Mouse (Mus musculus) forebrain, embryonic 11.5 days (tissue): Measurements from ENCODE around the gene Sbno2. TPM values are rescaled to one million over a fixed set of nuclear protein-coding genes. Genes with fewer than 3 reads are reported as not detected.

Source experiments
- ATAC-seq: fragments of 200-750 bp; cut with Nextera tagmentation; replicated peaks from 2 replicates; pipeline ENCODE4 v1.8.0; 2017; ENCODE audit warnings: moderate TSS enrichment; ENCODE audit not compliant: low FRiP score
- DNase-seq: peaks from one replicate; pipeline ENCODE4 v3.0.0-alpha.2; 2017; ENCODE audit warnings: low spot score
- H3K27ac ChIP-seq: fragments of 300-500 bp; sonication (generic); 2 replicates; pipeline ENCODE4 v1.5.1; 2014; ENCODE audit warnings: low read depth, low read length
- H3K27me3 ChIP-seq: fragments of 300-500 bp; sonication (generic); 2 replicates; pipeline ENCODE4 v1.6.1; 2014; ENCODE audit warnings: mild to moderate bottlenecking, low read length, mixed read lengths; ENCODE audit not compliant: control insufficient read depth, insufficient read depth
- H3K36me3 ChIP-seq: fragments of 300-500 bp; sonication (generic); 2 replicates; pipeline ENCODE4 v1.6.1; 2014; ENCODE audit warnings: mild to moderate bottlenecking, low read length, moderate library complexity, mixed read lengths; ENCODE audit not compliant: control insufficient read depth, insufficient read depth
- H3K4me1 ChIP-seq: fragments of 300-500 bp; sonication (generic); replicated peaks from 2 replicates; pipeline ENCODE4 v1.6.1; 2014; ENCODE audit warnings: low read length, mixed read lengths; ENCODE audit not compliant: control insufficient read depth, insufficient read depth
- H3K4me2 ChIP-seq: fragments of 300-500 bp; sonication (generic); 2 replicates; pipeline ENCODE4 v1.6.1; 2014; ENCODE audit warnings: low read depth, mild to moderate bottlenecking, low read length, moderate library complexity, mixed read lengths; ENCODE audit not compliant: severe bottlenecking
- H3K4me3 ChIP-seq: fragments of 300-500 bp; sonication (generic); 2 replicates; pipeline ENCODE4 v1.5.1; 2014; ENCODE audit warnings: low read depth, low read length
- H3K9ac ChIP-seq: fragments of 300-500 bp; sonication (generic); 2 replicates; pipeline ENCODE4 v1.6.1; 2014; ENCODE audit warnings: low read length
- H3K9me3 ChIP-seq: fragments of 300-500 bp; sonication (generic); 2 replicates; pipeline ENCODE4 v1.6.1; 2016; ENCODE audit warnings: low read length, mixed read lengths; ENCODE audit not compliant: control insufficient read depth
- WGBS: fragments of 180-500 bp; shearing (Covaris S2); extraction: QIAGEN DNeasy Blood & Tissue Kit; methylation state at CpG from one replicate; pipeline ENCODE4 v1.1.7; 2014; 5-methylcytosine and 5-hydroxymethylcytosine counted together
- polyA plus RNA-seq: library from polyadenylated mRNA; unstranded; fragments of >200 nt; fragmentation: Nextera tagmentation; extraction: Ambion mirVana; gene quantifications from 2 replicates; pipeline ENCODE4 v1.2.1, GENCODE M21; 2014

The Sbno2 gene
- polyA plus RNA-seq, 1 experiment from 2014 or later, result 13.6 TPM

DNA sequence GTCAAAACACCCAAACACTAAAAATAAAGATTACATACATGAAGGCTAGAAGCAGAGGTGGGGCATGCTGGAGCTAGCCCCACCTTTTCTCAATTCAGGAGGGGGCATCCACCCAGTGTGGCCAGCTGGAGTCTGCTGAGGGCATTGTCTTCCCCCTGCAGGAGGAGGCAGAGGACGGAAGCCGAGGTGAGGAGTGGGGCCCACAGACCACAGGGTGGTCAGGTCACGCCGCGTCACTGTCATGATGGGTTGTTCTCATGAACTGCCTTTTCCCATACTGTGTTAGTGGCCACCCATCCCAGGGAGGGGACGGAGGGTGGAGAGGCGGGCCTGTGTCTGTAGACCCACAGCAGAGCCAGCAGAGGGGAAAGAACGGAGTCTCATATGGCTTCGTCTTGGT, 75.2 kb downstream of the Sbno2 start:
- WGBS, result 93% methylated on average over 7 of the region's 9 CpGs
- no peaks in the 10 kb centered on the region for H3K27me3 ChIP-seq
- DNase-seq (no peak), ATAC-seq (no peak)
- no peak overlapping the region for H3K27ac ChIP-seq
- no peak overlapping the region for H3K9ac ChIP-seq
- H3K9me3 ChIP-seq, result no peaks in the 10 kb centered on the region
- H3K4me3 ChIP-seq, result no peak overlapping the region
- no peak overlapping the region for H3K4me2 ChIP-seq
- no peaks in the 10 kb centered on the region for H3K4me1 ChIP-seq
- peaks cover 1% of the 10 kb centered on the region; the same call in 1 of the 2 replicates for H3K36me3 ChIP-seq

DNA sequence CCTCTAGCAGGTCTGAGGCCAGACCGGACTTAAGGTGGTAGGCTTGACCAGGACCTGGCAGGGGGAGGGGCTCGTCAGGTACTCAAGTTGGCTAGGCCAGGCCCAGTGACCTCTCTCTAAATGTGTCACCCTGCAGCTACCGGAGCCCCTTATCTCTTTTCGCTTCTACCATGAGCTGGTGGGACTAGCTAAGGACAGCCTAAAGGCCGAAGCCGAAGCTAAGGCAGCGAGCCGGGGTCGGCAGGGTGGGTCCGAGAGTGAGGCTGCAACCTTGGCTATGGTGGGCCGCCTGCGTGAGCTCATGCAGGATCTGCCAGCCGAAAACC, 76.9 kb downstream of the Sbno2 start:
- no peaks in the 10 kb centered on the region for H3K4me1 ChIP-seq
- H3K36me3 ChIP-seq, result no peaks in the 10 kb centered on the region
- no peak for ATAC-seq
- no peaks in the 10 kb centered on the region for H3K27me3 ChIP-seq
- no peak overlapping the region for H3K9ac ChIP-seq
- H3K27ac ChIP-seq, result no peak overlapping the region
- no peak for DNase-seq
- 93% methylated on average over 13 of the region's 13 CpGs for WGBS
- no peak overlapping the region for H3K4me3 ChIP-seq
- no peaks in the 10 kb centered on the region for H3K9me3 ChIP-seq
- no peak overlapping the region for H3K4me2 ChIP-seq

DNA sequence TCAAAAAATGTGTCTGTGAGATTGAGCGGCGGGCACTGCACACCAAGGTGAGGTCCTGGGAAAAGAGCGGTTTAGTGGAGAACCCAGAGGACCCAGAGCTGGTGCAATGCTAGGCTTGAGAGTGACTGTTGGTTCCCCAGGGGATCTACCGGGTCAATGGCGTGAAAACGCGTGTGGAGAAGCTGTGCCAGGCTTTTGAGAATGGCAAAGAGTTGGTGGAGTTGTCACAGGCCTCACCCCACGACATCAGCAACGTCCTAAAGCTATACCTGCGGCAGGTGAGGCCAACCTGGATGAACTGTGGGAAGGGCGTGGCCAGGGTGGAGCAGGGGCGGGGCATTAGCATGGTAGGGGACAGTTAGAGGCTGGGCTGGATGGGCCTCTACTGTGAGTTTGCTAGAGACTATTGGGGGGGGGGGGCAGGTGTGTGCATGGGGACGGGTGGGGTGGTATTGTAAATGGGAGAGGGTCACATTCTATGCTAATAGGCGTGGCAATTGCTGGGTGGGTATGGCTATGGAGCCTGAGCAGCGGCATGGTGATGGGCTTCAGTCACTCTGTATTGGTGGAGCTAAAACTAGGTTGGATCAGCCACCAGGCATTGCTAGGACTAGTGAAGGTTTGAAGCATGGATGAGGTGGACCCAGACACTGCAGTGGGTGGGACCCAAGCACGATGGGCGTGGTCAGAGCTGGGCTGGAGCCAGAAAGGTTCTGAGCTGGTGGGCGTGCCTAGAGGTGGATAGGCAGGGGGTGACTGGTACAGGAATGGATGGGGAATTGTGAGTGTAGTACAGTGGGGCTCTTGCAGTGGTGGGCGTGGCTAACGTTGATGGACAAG, 77.5 kb downstream of the Sbno2 start:
- H3K4me2 ChIP-seq, result no peak overlapping the region
- DNase-seq (no peak), ATAC-seq (0 out of 2 replicates have a peak, but pooled peaks have one; percentile 43)
- no peak overlapping the region for H3K27ac ChIP-seq
- H3K27me3 ChIP-seq, result no peaks in the 10 kb centered on the region
- H3K4me3 ChIP-seq, result no peak overlapping the region
- no peaks in the 10 kb centered on the region for H3K4me1 ChIP-seq
- WGBS, result 73% methylated on average over 20 of the region's 20 CpGs
- no peak overlapping the region for H3K9ac ChIP-seq
- H3K9me3 ChIP-seq, result no peaks in the 10 kb centered on the region
- H3K36me3 ChIP-seq, result no peaks in the 10 kb centered on the region

DNA sequence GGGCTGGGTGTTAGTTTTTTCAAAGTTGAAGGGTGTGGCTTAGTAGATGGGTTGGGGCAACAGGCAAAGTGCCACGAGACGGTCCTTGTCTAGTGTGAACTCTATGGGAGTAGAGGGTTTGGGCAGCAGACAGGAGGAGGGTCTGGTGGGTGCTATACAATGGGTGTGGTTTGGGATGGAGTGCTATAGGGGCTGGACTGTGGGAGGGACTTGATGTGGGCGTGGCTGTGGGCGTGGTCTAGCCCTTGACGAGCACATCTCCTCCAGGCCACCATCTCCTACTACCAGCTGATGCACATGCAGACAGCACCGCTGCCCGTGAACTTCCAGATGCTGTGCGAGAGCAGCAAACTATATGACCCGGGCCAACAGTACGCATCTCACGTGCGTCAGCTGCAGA, 79.5 kb downstream of the Sbno2 start:
- no peak overlapping the region for H3K27ac ChIP-seq
- H3K9ac ChIP-seq, result no peak overlapping the region
- H3K36me3 ChIP-seq, result no peaks in the 10 kb centered on the region
- ATAC-seq, result peak; percentile 49
- no peak for DNase-seq
- H3K9me3 ChIP-seq, result no peaks in the 10 kb centered on the region
- WGBS, result 60% methylated on average over 12 of the region's 12 CpGs
- H3K4me3 ChIP-seq, result no peak overlapping the region
- H3K4me1 ChIP-seq, result no peaks in the 10 kb centered on the region
- H3K4me2 ChIP-seq, result no peak overlapping the region
- no peaks in the 10 kb centered on the region for H3K27me3 ChIP-seq

DNA sequence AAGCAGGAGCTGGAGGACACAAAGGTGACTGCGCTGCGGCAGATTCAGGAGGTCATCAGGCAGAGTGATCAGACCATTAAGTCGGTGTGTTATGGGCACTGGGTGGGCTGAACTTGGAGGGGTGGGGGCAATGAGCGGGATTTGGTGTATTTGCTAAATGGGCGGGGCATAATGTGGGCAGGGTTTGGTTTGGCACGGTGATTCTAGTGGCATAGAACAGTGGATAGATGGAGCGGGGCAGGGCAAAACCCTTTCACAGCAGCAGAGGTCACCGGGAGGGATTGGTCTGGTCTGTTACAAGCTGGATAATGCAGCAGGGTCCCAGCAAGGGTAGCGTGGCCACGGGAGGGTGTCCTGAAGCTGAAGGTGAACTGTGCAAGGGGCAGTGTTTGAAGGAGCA, 79.9 kb downstream of the Sbno2 start:
- no peak for DNase-seq
- Histone ChIP-seq H3K36me3 (no peaks in the 10 kb centered on the region), H3K4me1 (no peaks in the 10 kb centered on the region), H3K9ac (no peak overlapping the region), H3K4me2 (no peak overlapping the region), H3K4me3 (no peak overlapping the region), H3K9me3 (no peaks in the 10 kb centered on the region), H3K27ac (no peak overlapping the region), H3K27me3 (no peaks in the 10 kb centered on the region)
- 80% methylated on average over 10 of the region's 10 CpGs for whole genome bisulfite sequencing
- peak; percentile 3; the same call in 1 of the 2 replicates for ATAC-seq

DNA sequence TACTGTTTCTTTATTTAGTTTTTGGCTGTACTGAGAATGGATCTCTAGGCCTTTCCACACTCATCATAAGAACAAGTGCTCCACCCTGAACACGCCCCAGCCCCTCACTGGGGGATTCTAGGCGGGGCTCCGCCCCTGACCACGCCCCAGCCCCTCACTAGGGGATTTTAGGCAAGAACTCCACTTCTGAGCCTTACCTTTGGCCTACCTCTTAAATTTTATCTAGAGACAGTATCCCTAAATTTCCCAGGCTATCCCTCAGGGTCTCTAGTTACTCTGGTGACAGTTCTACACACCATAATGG, 80.4 kb downstream of the Sbno2 start:
- H3K4me1 ChIP-seq, result peaks cover under 1% of the 10 kb centered on the region; the same call in 1 of the 2 replicates
- no peaks in the 10 kb centered on the region for H3K9me3 ChIP-seq
- DNase-seq (no peak), ATAC-seq (no peak)
- no peak overlapping the region for H3K4me2 ChIP-seq
- WGBS, result 70% methylated on average over 4 of the region's 4 CpGs
- H3K4me3 ChIP-seq, result no peak overlapping the region
- no peaks in the 10 kb centered on the region for H3K27me3 ChIP-seq
- no peak overlapping the region for H3K27ac ChIP-seq
- H3K36me3 ChIP-seq, result no peaks in the 10 kb centered on the region
- H3K9ac ChIP-seq, result no peak overlapping the region

DNA sequence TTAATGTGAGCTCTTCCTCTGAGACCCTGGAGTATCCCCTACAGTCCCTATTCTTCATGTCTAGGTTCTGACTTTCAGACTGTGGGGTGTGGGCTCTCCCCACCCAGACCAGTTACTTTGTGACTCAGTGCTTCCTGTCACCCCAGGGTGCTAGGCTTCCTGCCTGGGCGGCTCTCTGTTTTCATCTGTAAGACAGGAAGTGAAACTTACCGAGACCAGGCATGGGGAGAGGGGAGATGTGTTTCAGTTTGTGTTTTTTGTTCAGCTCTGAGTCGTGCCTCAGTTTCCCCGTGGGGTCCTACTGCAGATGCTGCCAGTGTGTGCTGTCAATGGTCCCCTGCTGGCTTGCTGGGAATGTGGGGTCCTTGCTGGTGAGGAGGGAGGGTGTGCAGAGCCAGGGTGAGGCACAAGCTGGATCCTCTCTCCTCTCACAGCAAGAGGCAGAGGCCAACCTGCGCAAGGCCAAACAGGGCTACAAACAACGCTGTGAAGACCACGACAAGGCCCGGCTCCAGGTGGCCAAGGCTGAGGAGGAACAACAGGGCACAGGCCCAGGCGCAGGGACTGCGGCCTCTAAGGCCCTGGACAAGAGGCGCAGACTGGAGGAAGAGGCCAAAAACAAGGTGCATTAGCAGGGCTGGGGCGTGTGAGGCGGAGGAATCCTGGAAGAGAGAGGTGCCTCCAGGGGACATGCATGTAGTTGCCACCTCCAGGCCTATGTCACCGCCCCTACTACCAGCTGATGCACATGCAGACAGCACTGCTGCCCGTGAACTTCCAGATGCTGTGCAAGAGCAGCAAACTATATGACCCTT, 80.9 kb downstream of the Sbno2 start:
- peaks cover 2% of the 10 kb centered on the region; the same call in 1 of the 2 replicates for H3K27me3 ChIP-seq
- no peaks in the 10 kb centered on the region for H3K36me3 ChIP-seq
- H3K27ac ChIP-seq, result no peak overlapping the region
- no peak overlapping the region for H3K4me2 ChIP-seq
- no peak for ATAC-seq
- no peak overlapping the region for H3K9ac ChIP-seq
- H3K9me3 ChIP-seq, result no peaks in the 10 kb centered on the region
- WGBS, result 80% methylated on average over 15 of the region's 15 CpGs
- no peak overlapping the region for H3K4me3 ChIP-seq
- DNase-seq, result no peak
- H3K4me1 ChIP-seq, result peaks cover 5% of the 10 kb centered on the region; the same call in 1 of the 2 replicates

DNA sequence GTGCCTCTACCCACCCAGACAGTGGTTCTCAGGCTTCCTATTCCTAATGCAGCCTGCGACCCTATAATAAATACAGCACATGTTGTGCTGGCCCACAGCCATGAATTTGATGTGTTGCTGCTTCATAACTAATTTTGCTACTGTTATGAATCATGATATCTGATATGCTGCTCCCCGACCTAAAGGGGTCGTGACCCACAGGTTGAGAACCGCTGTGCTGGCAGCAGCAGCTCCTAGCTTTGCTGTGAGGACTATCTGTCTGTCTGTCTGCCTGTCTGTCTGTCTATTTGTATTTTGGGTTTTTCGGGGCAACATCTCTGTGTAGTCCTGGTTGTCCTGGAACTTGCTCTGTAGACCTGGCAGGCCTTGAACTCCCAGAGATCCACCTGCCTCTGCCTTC, 81.6 kb downstream of the Sbno2 start:
- H3K4me1 ChIP-seq, result peaks cover 5% of the 10 kb centered on the region; the same call in 1 of the 2 replicates
- H3K9me3 ChIP-seq, result no peaks in the 10 kb centered on the region
- WGBS, result 91% methylated on average over 5 of the region's 5 CpGs
- H3K27ac ChIP-seq, result no peak overlapping the region
- no peak overlapping the region for H3K4me3 ChIP-seq
- DNase-seq (no peak), ATAC-seq (no peak)
- H3K27me3 ChIP-seq, result peaks cover 2% of the 10 kb centered on the region; the same call in 1 of the 2 replicates
- no peaks in the 10 kb centered on the region for H3K36me3 ChIP-seq
- H3K4me2 ChIP-seq, result no peak overlapping the region
- H3K9ac ChIP-seq, result no peak overlapping the region
